Mouse (Mus musculus): ENCODE data around the gene Sac3d1. TPM values are rescaled to one million over a fixed set of nuclear protein-coding genes. Genes with fewer than 3 reads are reported as not detected.

The Sac3d1 gene
- total and polyA plus RNA-seq, 3 experiments = 44.4 to 49.3 TPM; not detected in 1

- TF ChIP-seq ZMIZ1 (IDR thresholded peaks at IDR 0.05; ENCODE audit: low read depth, low read length) = no peak
- TF ChIP-seq TCF12 (IDR thresholded peaks at IDR 0.05; ENCODE audit: low read depth, low read length) = peak; percentile 67
- peak; percentile 98 for TF ChIP-seq E2F4 (IDR thresholded peaks at IDR 0.05; ENCODE audit: borderline replicate concordance, low read depth, low read length)
Observed at GRCm38 (mm10) chr19:6084478-6085248, 33.8 kb downstream of the Sac3d1 start, which contains the start of the genes Zfpl1 and Cdca5 (continued).

GRCm38 (mm10) chr19:6082156-6082555 lies 36.3 kb downstream of the Sac3d1 start, which contains the start of gene Gm28374:
Gene Gm28374, minus strand, starts transcription at chr19:6082256.
- H3K4me1 ChIP-seq (ENCODE audit: control insufficient read depth in 1 of 2, insufficient read depth in 2 of 2, low read length in 2 of 2) = peaks cover 0 to 5% of the 10 kb centered on the region in 2 experiments; a peak in 2 of 4 replicates
- no peak within 1 kb of the TSS for H3K27ac ChIP-seq (ENCODE audit: control insufficient read depth, low read depth, low read length)
- no peak within 1 kb of the TSS for H3K9ac ChIP-seq (ENCODE audit: control insufficient read depth, low read depth, low read length, poor library complexity, severe bottlenecking)
- H3K36me3 ChIP-seq (ENCODE audit: control insufficient read depth in 1 of 2, insufficient read depth in 2 of 2, low read length in 2 of 2) = peaks cover 0 to 9% of the 10 kb centered on the region in 2 experiments
- DNase-seq (ENCODE audit: low read depth, low spot score) = no peak
- H3K4me3 ChIP-seq (ENCODE audit: control insufficient read depth in 1 of 2, insufficient read depth in 1 of 2, low read depth in 2 of 2, low read length in 2 of 2) = no peak within 1 kb of the TSS
- H3K79me2 ChIP-seq (ENCODE audit: control insufficient read depth, insufficient read depth, low read length, poor library complexity) = peaks cover 22% of the 10 kb centered on the region
- H3K27me3 ChIP-seq (ENCODE audit: control insufficient read depth in 1 of 2, insufficient read depth in 2 of 2, low read length in 2 of 2) = no peaks in the 10 kb centered on the region
- TF ChIP-seq KAT2A (conservative IDR thresholded peaks at IDR 0.05; ENCODE audit: low read depth, low read length) (no peak), SIN3A (IDR thresholded peaks at IDR 0.05; ENCODE audit: low read length) (no peak), NRF1 (IDR thresholded peaks at IDR 0.05; ENCODE audit: insufficient read depth, low read depth, low read length, poor library complexity, severe bottlenecking) (no peak), POLR2AphosphoS2 (IDR thresholded peaks at IDR 0.05; ENCODE audit: low read length) (no peak), TCF12 (IDR thresholded peaks at IDR 0.05; ENCODE audit: low read depth, low read length) (no peak), EP300 (IDR thresholded peaks at IDR 0.05; ENCODE audit: low read depth in 1 of 2, low read length in 2 of 2) (no peak), CHD1 (IDR thresholded peaks at IDR 0.05; ENCODE audit: low read depth, low read length) (no peak), GABPA (IDR thresholded peaks at IDR 0.05; ENCODE audit: low read depth, low read length) (no peak), E2F4 (IDR thresholded peaks at IDR 0.05; ENCODE audit: borderline replicate concordance, low read depth, low read length) (no peak), POLR2AphosphoS5 (IDR thresholded peaks at IDR 0.05; ENCODE audit: borderline replicate concordance, low read depth, low read length) (no peak), ZNF384 (IDR thresholded peaks at IDR 0.05; ENCODE audit: low read depth, low read length) (no peak), MAZ (IDR thresholded peaks at IDR 0.05; ENCODE audit: low read depth, low read length) (no peak), RCOR1 (IDR thresholded peaks at IDR 0.05; ENCODE audit: low read depth, low read length) (no peak), MYC (IDR thresholded peaks at IDR 0.05; ENCODE audit: low read depth, low read length) (no peak), SMC3 (IDR thresholded peaks at IDR 0.05; ENCODE audit: low read depth, low read length) (no peak), USF1 (IDR thresholded peaks at IDR 0.05; ENCODE audit: low read depth, low read length) (no peak), RAD21 (IDR thresholded peaks at IDR 0.05; ENCODE audit: low read depth, low read length) (no peak), BHLHE40 (IDR thresholded peaks at IDR 0.05; ENCODE audit: borderline replicate concordance, low read depth, low read length) (no peak), MXI1 (IDR thresholded peaks at IDR 0.05; ENCODE audit: low read depth, low read length) (no peak), ETS1 (IDR thresholded peaks at IDR 0.05; ENCODE audit: low read depth, low read length) (no peak)
- no peaks in the 10 kb centered on the region for H3K9me3 ChIP-seq (replicated peaks; ENCODE audit: insufficient read depth, low read length)

All from MEL (cell line).